Mouse (Mus musculus): Measurements from ENCODE around the gene Col23a1.

- TF ChIP-seq POLR2A (IDR thresholded peaks at IDR 0.05; ENCODE audit: low read depth, low read length) (no peak), CTCF (IDR thresholded peaks at IDR 0.05; ENCODE audit: borderline replicate concordance, insufficient read depth, low read length) (no peak)
These were observed 256.1 kb downstream of the Col23a1 start for GRCm38 (mm10) chr11:51545811-51546210.

All from embryonic fibroblast, embryonic 13.5 days (primary cell).